Mouse (Mus musculus): ENCODE measurements around the gene Stag1.

- no peak for TF ChIP-seq CHD2 (IDR thresholded peaks at IDR 0.05; ENCODE audit: low read depth, low read length)
- no peak for TF ChIP-seq ZC3H11A (IDR thresholded peaks at IDR 0.05; ENCODE audit: borderline replicate concordance, low read depth, low read length)
- no peak for TF ChIP-seq HCFC1 (IDR thresholded peaks at IDR 0.05; ENCODE audit: borderline replicate concordance, insufficient read depth, low read length)
- TF ChIP-seq ZNF384 (IDR thresholded peaks at IDR 0.05; ENCODE audit: low read depth, low read length) = no peak
- no peak for TF ChIP-seq MAFK (IDR thresholded peaks at IDR 0.05; ENCODE audit: insufficient read depth, low read depth, low read length)
Measured at GRCm38 (mm10) chr9:100580196-100580740, 17.3 kb upstream of the Stag1 start.
